Mouse (Mus musculus) liver, embryonic 11.5 days (tissue): Measurements from ENCODE around the gene A930004D18Rik. TPM values are rescaled to one million over a fixed set of nuclear protein-coding genes. Genes with fewer than 3 reads are reported as not detected.
"Not testable (repeated sequence)": the region's sequence is repeated elsewhere in the genome, so short reads cannot be mapped to it uniquely, and the experiment has no call there.

Source experiments
- ATAC-seq: fragments of 200-750 bp; cut with Nextera tagmentation; replicated peaks from 2 replicates; pipeline ENCODE4 v1.8.0; 2017; ENCODE audit warnings: moderate number of reproducible peaks, mild to moderate bottlenecking, moderate TSS enrichment, moderate library complexity; ENCODE audit not compliant: low FRiP score
- DNase-seq: peaks from one replicate; pipeline ENCODE4 v3.0.0-alpha.2; 2017; ENCODE audit warnings: low spot score
- H3K27ac ChIP-seq: fragments of 300-500 bp; sonication (generic); 2 replicates; pipeline ENCODE4 v1.5.1; 2014; ENCODE audit warnings: mild to moderate bottlenecking, low read depth, low read length, control low read depth
- H3K27me3 ChIP-seq: fragments of 300-500 bp; sonication (generic); replicated peaks from 2 replicates; pipeline ENCODE4 v1.6.1; 2014; ENCODE audit warnings: low read length, mixed read lengths; ENCODE audit not compliant: control insufficient read depth, insufficient read depth
- H3K36me3 ChIP-seq: fragments of 300-500 bp; sonication (generic); 2 replicates; pipeline ENCODE4 v1.6.1; 2014; ENCODE audit warnings: mild to moderate bottlenecking, low read length, moderate library complexity, mixed read lengths; ENCODE audit not compliant: control insufficient read depth, insufficient read depth
- H3K4me1 ChIP-seq: fragments of 300-500 bp; sonication (generic); replicated peaks from 2 replicates; pipeline ENCODE4 v1.6.1; 2014; ENCODE audit warnings: low read length, mixed read lengths; ENCODE audit not compliant: control insufficient read depth, insufficient read depth
- H3K4me2 ChIP-seq: fragments of 300-500 bp; sonication (generic); 2 replicates; pipeline ENCODE4 v1.6.1; 2014; ENCODE audit warnings: mild to moderate bottlenecking, control low read depth, moderate library complexity
- H3K4me3 ChIP-seq: fragments of 300-500 bp; sonication (generic); 2 replicates; pipeline ENCODE4 v1.5.1; 2014; ENCODE audit warnings: low read depth, low read length, control low read depth
- H3K9ac ChIP-seq: fragments of 300-500 bp; sonication (generic); 2 replicates; pipeline ENCODE4 v1.6.1; 2014; ENCODE audit warnings: low read depth, low read length, control low read depth
- H3K9me3 ChIP-seq: fragments of 300-500 bp; sonication (generic); 2 replicates; pipeline ENCODE4 v1.6.1; 2016; ENCODE audit warnings: low read length, inconsistent platforms, mixed read lengths; ENCODE audit not compliant: control insufficient read depth
- WGBS: fragments of 180-500 bp; shearing (Covaris S2); extraction: QIAGEN DNeasy Blood & Tissue Kit; methylation state at CpG from one replicate; pipeline ENCODE4 v1.1.7; 2014; 5-methylcytosine and 5-hydroxymethylcytosine counted together
- microRNA-seq: library from miRNA; unstranded; fragments of <30 nt; microRNA quantifications from one replicate; pipeline ENCODE4, GENCODE M21; 2017; ENCODE audit warnings: borderline number of aligned reads
- polyA plus RNA-seq: library from polyadenylated mRNA; unstranded; fragments of >200 nt; fragmentation: Nextera tagmentation; extraction: Ambion mirVana; gene quantifications from 2 replicates; pipeline ENCODE4 v1.2.1, GENCODE M21; 2014

A930004D18Rik gene
- polyA plus RNA-seq, 1 experiment from 2014 or later = 3.9 TPM

- H3K27ac ChIP-seq = no peak overlapping the region
- H3K27me3 ChIP-seq = no peaks in the 10 kb centered on the region
- H3K4me3 ChIP-seq = no peak overlapping the region
- H3K36me3 ChIP-seq = no peaks in the 10 kb centered on the region
- no peak overlapping the region for H3K9ac ChIP-seq
- H3K9me3 ChIP-seq = no peaks in the 10 kb centered on the region
- DNase-seq (no peak), ATAC-seq (no peak)
- no peaks in the 10 kb centered on the region for H3K4me1 ChIP-seq
- no peak overlapping the region for H3K4me2 ChIP-seq
- 85% methylated on average over 3 of the region's 3 CpGs for WGBS
Observed at GRCm38 (mm10) chr2:17986694-17987093, 50.8 kb downstream of the A930004D18Rik start.

- H3K9ac ChIP-seq = no peak overlapping the region
- no peaks in the 10 kb centered on the region for H3K36me3 ChIP-seq
- DNase-seq = no peak
- no peak overlapping the region for H3K4me2 ChIP-seq
- H3K27ac ChIP-seq = no peak overlapping the region
- H3K4me3 ChIP-seq = no peak overlapping the region
- H3K27me3 ChIP-seq = no peaks in the 10 kb centered on the region
- ATAC-seq = no peak
- H3K4me1 ChIP-seq = no peaks in the 10 kb centered on the region
- H3K9me3 ChIP-seq = no peaks in the 10 kb centered on the region
- 93% methylated on average over 3 of the region's 3 CpGs for WGBS
Observed at GRCm38 (mm10) chr2:17984774-17985173, 52.8 kb downstream of the A930004D18Rik start.

GRCm38 (mm10) chr2:17982747-17983146 lies 54.8 kb downstream of the A930004D18Rik start:
- H3K27ac ChIP-seq = no peak overlapping the region
- no peak overlapping the region for H3K4me2 ChIP-seq
- H3K4me1 ChIP-seq = no peaks in the 10 kb centered on the region
- H3K4me3 ChIP-seq = no peak overlapping the region
- 76% methylated on average over 1 of the region's 1 CpGs for WGBS
- no peak for ATAC-seq
- H3K27me3 ChIP-seq = no peaks in the 10 kb centered on the region
- no peaks in the 10 kb centered on the region for H3K9me3 ChIP-seq
- DNase-seq = no peak
- H3K9ac ChIP-seq = no peak overlapping the region
- H3K36me3 ChIP-seq = no peaks in the 10 kb centered on the region

GRCm38 (mm10) chr2:17978706-17979105 lies 58.8 kb downstream of the A930004D18Rik start:
- no peak overlapping the region for H3K27ac ChIP-seq
- no peak overlapping the region for H3K4me2 ChIP-seq
- H3K9me3 ChIP-seq = no peaks in the 10 kb centered on the region
- DNase-seq (no peak), ATAC-seq (no peak)
- H3K4me1 ChIP-seq = no peaks in the 10 kb centered on the region
- no peak overlapping the region for H3K4me3 ChIP-seq
- H3K27me3 ChIP-seq = no peaks in the 10 kb centered on the region
- no peak overlapping the region for H3K9ac ChIP-seq
- no peaks in the 10 kb centered on the region for H3K36me3 ChIP-seq
- 85% methylated on average over 6 of the region's 6 CpGs for WGBS

- not testable (repeated sequence) for H3K4me2 ChIP-seq, H3K4me1 ChIP-seq, ATAC-seq, H3K36me3 ChIP-seq, H3K27ac ChIP-seq, H3K27me3 ChIP-seq, H3K4me3 ChIP-seq, H3K9me3 ChIP-seq, H3K9ac ChIP-seq, DNase-seq
- WGBS = 87% methylated on average over 7 of the region's 7 CpGs
Observed at GRCm38 (mm10) chr2:17978251-17978650, 59.3 kb downstream of the A930004D18Rik start.

- not testable (repeated sequence) for H3K9me3 ChIP-seq, H3K36me3 ChIP-seq, ATAC-seq, H3K27me3 ChIP-seq, H3K4me2 ChIP-seq, H3K4me3 ChIP-seq, H3K27ac ChIP-seq, DNase-seq, H3K9ac ChIP-seq, H3K4me1 ChIP-seq
Observed at GRCm38 (mm10) chr2:17977645-17978044, 59.9 kb downstream of the A930004D18Rik start.

GRCm38 (mm10) chr2:17975601-17976327 lies 61.8 kb downstream of the A930004D18Rik start:
- Histone ChIP-seq H3K27me3 (no peaks in the 10 kb centered on the region), H3K4me2 (no peak overlapping the region), H3K9ac (no peak overlapping the region), H3K4me1 (no peaks in the 10 kb centered on the region), H3K4me3 (no peak overlapping the region), H3K9me3 (no peaks in the 10 kb centered on the region), H3K36me3 (no peaks in the 10 kb centered on the region), H3K27ac (no peak overlapping the region)
- DNase-seq (no peak), ATAC-seq (no peak)
- WGBS = 50% methylated on average over 4 of the region's 4 CpGs

Small RNA genes within 50 kb of the gene (microRNA-seq; reads per million reads assigned to microRNA genes)
- 14.4 reads per million, percentile 27 among the genes with 10 or more reads in this experiment for gene Mir7655

Other genes with a start within 250 kb of the A930004D18Rik start
- gene H2al2a, start 40.8 kb downstream of the A930004D18Rik start, polyA plus RNA-seq = not detected in 2 replicates
- 1.6 and 2.4 TPM in 2 replicates for gene Skida1, start 11.3 kb upstream of the A930004D18Rik start, polyA plus RNA-seq
- gene Mllt10, start 17.5 kb upstream of the A930004D18Rik start, polyA plus RNA-seq = 34.0 and 39.9 TPM in 2 replicates